Mouse (Mus musculus) lung, postnatal 14 days (tissue): ENCODE measurements around the gene Ralgds.
"Not testable (repeated sequence)": the region's sequence is repeated elsewhere in the genome, so short reads cannot be mapped to it uniquely, and the experiment has no call there.

ENCODE experiments used
- DNase-seq: peaks from one replicate; pipeline ENCODE4 v3.0.0; 2021

The Ralgds gene

DNA sequence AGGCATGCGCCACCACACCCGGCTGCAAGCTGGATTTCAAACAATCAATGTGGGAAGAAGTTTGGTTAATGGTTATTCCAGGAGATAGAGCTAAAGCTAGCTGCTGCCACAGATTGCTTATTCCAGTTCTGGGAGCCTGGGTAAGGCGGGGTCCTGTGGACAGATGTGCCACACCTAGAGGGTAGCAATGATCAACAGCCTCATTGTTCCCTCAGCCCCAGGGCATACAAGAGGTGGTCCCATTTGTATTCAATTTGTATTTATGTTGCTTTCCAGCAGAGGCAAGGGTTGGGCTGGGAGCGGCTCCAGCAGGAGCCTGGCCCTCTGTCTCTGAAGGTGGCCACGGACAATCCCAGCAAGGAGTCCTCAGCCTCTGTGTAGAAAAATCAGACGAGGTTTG, 6.6 kb upstream of the Ralgds start:
- no peak for DNase-seq

DNA sequence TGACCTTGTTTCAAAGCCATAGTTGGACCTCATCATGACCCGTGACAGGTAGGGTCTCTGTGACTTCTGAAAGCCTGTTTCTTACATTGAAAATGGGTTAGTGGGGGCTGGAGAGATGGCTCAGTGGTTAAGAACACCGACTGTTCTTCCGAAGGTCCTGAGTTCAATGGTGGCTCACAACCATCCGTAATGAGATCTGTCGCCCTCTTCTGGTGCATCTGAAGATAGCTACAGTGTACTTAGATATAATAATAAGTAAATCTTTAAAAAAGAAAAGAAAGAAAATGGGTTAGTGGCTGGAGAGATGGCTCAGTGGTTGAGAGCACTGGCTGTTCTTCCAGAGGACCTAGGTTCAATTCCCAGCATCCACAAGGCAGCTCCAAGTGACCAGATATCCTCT, 1.3 kb upstream of the Ralgds start:
- DNase-seq: not testable (repeated sequence)

DNA sequence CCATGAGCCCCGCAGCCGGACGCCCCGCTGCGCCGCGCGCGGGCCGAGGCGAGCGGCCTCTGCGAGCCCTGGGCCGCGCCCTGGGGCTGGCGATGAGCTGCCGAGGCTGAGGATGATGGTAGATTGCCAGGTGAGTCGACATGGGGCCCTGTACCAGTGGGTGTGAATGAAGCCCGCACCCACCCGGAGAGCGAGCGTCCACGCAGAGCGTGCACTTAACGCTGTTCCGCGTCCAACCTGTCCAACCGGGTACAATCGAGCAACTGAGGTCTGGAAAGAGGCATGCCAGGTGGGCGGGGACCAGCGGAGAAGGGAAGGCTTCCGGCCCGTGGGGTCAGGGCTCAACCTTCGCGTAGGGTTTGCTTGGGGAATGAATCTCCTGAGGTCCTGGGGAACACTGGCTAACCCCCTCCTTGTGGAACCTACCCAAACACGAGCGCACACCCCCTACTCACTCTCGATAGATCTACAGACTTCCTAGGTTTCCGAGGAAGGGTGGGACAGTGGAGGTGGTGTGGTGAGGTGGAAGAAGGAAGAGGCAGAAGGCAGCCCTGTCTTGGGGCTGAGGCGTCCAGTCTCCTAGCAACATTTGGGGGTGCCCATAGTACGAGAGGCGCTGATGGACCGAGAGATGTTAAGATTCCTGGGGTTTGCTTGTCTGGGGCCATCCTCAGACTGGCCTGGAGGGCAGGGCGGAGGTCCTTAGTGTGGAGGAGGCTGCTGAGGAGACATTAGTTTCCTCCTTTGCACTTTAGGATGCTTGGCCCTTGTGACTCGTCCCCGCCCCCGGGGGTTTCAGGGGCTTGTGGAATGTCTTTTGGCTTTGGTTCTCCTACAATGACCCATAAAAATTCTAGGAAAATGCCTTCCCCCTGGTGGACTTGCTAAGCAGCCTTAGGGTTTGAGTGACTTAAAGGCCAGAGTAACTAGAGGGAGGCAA, 776 bp downstream of the Ralgds start:
- no peak for DNase-seq

DNA sequence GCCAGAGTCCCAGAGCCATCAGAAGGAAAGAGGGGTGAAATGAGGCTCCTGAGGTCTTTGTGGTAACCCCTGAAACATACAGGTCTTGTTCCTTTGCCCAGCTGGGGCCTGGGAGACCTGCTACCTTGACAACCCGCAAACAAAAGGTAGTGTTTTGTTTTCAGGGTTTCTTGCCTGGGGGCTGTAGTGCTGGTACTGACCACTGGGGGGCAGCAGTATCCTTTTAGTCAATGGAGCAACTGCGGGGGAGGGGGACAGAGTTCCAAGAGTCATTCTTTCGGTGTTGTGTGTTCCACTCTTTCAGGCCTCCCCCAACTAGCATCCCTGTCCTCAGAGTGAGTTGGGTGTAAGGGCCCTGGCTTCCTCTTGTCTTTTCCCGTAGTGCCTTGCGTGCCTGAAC, 1.6 kb downstream of the Ralgds start:
- peak; percentile 92 for DNase-seq

DNA sequence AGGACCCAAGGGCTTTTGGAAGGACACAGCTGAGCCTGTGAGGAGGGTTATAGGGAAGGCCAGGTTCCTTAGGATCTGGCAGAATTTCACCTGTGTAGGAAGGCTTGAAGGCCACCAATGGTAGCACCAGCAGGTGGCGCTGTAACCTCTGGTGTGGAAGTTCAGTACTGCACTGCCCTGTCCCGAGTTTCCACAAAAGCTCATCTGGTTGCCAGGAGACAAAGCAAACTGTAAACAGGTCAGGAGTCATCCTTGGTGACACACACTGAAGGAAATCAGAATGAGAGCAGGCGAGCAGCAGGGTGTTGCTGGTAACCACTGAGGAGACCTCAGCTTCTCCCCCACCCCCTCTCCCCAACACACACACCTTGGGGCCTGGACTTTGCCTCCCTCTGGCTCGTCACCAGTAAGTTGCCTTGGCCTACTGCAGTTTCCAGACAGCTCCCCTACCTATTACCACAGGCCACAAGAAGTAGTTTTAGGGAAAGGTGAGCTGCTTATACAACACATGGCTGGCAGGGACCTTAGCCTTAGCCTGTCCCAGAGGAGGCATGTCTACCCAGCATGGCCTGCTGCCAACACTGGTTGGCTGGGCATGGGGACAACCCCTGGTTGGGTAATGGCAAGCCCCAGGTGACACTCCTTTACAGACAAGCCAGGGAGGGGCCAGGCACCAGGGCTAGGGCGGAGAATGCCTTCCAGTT, 4.4 kb downstream of the Ralgds start:
- DNase-seq: peak; percentile 92

DNA sequence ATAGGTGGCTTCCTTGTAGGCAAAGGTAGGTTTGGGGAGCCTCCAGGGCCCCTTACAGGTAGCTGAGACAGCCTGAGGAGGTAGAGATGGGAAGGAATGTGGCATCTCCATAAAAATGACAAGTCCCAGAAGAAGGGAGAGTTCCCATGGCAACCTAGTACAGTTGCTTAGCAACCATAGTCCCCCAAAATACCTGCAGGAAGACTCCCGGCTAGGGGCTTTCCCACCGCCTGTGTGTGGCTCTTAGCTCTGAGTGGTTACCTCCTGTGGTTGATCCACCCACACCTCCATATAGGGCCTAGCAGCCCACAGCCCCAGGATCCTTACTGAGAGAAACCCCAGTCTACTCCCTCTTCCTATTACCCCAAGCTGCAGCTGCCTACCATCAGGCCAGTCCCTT, 5.3 kb downstream of the Ralgds start:
- no peak for DNase-seq

DNA sequence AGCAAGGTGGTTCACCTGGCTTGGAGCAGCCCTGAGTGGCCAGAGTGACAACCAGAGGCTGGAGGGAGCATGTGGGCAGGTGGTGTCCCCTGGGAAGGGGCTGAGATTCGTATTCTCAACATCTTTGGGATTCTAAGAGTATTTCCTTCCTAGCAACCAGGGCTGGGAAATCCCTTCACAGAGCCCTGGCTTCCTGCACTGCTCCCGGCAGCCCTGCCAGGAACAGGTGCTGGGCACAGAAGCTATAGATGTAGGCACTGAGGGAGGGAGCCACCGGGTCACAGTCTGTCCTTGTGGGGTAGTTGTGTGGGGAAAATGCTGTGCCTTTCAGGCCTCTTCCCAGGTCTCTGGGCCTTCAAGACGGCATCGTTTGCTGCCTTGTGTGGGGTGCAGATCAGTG, 7.7 kb downstream of the Ralgds start:
- DNase-seq: no peak

DNA sequence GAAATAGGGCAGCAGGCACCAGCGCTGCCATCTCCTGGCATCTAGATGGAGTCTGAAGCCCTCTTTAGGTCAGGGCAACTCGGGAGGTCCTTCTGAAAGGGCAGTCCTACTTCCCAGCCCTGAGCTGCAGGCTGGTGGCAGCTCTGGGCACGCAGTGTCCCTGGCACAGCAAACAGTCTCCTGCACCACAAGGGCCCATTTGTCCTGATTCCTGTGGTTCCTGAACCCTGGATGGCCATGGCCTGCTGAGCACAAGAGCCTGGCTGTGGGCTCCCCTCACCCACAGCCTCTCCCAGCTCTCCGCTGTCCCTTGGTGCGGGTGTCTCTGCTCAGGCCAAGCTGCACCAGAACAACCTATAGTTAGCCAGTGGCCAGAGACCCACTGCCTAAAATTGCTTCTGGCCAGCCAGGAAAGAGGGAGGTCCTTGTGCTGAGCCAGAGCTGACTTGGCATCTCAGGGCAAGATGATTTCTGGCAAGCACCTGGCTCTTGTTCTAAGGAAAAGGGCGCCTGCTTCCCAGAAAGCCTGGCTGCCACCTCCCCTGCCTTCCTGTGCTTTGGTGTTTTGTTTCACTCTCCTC, 8.7 kb downstream of the Ralgds start:
- no peak for DNase-seq

DNA sequence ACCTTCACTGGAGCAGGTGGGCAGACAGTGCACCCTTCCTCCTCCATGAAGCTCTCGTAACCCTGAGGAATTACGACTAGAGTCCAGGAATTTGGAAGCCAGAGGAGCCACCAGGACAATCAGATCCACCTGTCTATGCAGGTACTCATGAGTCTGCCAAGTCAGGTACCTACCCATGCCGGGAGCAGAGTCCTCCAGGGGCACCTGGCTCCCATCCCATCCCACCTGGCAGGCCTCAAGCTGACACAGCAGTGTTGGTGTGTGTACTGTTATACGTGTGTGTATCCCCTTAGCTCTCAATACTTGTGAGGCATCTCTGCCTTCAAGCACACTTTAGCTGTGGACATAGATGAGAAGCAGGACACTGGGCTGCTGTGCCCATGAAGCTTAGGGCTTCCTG, 9.2 kb downstream of the Ralgds start:
- no peak for DNase-seq

DNA sequence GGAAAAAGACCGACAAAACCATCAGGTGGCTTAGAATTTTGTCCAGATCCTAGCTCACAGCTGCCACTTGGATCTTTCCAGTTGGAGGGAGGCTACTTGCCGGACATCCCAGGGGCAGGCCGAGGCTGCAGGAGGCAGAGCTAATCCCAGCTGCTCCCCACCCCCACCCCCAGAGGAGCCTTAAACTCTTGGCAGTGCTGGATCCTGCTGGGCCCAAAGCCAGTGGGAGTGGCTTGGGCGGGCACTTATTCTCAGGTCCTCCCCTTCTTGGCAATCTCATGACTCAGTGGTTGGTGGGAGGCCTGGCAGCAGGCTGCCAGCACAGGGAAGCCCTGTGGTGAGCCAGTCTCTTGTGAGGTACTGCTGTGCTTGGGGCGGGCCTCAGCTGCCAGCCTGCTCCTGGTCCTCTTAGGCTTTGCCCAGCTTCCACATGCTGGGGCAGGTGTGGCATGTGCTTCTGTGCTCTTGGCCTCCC, 10.8 kb downstream of the Ralgds start:
- DNase-seq: peak; percentile 91

DNA sequence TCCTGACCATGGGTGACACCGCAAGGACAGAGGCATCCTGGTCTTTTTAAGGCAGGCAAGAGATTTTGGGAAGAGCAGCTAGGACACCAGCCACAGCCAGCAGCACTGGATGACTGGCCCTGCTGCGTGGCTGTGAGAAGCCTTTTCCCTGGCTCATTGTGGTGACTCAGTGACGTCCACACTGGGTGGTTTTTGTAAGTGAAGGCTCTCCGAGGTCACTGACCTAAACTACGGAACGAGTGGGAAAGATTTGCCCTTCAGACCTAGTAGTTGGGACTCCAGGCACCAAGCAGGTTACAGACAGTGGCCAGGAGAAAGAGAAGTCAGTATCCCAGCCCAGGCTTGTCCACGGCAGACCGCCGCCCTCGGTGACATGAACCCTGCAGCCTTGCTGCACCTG, 11.5 kb downstream of the Ralgds start:
- DNase-seq: no peak

DNA sequence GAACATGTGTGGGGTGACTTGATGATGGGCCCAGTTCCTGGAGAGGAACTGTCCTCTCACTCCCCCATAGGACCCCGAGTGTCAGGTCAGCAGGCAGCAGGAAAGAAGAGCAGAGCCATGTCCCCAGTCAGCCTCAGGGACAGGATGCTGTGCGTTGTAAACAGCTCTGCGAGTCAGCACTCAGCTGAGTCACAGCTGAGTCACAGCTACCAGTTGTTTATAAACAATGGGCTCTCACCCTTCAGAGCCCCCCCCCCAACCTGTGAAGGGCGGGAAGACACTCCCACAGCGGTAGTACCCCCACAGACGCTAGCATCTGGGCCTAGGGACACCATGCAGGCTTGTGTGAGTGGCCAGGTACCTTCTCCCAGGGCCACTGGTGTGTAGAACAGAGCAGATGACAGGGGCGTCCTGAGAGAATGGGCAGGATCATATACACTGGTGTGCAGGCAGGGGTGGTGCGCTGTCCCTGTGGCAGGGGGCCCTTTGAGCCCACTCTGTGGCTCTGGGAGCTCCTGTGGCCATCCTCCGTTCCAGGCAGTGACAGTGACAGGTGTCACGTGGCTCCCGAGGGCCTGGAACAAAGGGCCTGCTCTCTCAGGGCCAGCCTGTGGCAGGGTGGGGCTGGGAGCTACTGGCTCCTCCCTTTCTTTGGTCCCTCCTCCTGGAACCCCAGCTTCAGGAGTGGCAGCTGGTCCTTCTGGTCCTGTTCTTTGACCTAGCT, 12.5 kb downstream of the Ralgds start:
- peak; percentile 77 for DNase-seq

DNA sequence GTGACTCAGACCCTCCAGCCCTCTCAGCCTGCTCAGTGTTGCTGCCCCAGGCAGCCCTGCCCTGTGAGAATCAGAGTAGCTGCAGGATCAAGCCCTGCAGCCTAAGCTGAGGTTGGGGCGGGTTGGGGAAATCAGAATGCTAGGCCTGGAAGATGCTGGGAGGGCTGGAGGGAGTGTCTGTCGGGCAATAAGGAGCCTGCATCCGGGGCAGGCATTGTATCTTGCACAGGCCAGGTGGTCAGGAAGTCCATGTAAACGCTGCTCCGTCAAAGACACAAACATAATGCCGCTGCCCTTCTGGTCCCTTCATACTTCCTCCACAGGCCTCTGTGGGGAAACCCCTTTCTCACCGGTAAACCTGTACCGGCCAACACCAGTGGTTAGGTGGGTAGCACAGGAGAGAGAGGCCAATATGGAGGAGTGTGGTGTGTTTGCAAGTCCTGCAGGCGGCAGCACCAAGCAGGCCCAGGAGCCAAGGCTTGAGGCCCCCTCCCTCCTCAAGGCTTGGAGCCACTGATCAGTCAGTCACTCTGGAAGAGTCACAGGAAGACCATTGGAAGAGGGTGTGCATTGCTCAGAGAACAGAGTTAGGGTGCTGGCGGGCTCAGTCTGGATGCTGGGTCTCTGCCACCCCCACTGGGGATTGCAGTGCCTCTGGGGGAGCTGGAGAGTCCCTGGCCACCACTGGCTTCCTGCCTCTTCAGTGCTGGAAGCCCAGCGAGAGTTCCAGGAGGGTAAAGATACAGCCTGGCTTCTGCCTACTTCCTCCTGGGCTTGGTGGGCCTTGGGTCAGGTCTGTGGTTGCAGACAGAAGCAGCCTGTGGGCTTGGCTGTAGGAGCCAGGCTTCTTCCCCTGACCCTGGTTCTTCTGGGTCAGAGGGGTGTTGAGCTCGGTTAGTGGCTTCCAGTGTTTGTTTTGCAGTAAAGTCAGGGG, 13.3 kb downstream of the Ralgds start:
- DNase-seq: no peak

DNA sequence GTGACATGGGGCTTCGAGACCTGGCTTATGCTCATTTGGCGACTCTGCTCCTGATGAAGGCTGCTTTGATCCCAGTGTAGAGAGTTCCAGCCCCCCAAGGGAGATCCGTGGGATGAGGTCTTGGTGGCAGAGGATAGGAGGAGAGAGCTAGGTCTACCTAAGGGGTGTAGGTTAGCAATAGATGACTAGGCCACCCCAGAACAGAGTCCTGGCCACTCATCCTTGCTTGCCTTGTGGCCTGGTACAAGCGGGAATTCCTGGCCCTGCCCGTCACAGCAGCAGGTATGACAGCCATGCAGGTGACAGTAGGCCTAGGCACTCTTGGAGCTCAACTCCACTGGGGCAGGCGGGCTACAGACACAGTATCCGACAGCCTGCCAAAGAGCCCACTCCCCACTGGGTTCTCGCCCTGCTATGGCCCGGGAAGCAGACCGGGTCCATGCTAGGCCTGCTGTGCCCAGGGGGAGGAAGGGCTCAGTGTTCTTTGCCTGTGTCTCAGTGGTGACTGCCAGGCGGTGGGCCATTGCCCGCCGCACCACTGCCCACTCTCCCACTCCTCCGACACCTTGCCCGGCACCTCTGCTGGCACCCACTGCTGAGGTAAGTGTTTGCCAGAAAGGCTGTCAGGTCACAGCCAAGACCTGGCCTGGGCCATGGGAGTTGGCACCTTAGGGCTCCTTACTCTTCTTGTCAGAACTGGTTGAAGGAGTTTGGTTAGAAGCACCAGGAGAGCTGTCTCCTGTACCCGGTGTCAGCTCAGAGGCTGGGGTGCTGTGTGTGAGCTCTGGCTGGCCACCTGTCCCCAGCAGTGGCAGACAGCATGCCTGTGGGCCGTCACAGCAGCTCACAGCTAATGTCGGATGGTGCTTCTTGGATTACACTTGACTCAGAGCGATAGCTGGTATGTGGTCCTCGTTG, 14.8 kb downstream of the Ralgds start:
- DNase-seq: no peak

DNA sequence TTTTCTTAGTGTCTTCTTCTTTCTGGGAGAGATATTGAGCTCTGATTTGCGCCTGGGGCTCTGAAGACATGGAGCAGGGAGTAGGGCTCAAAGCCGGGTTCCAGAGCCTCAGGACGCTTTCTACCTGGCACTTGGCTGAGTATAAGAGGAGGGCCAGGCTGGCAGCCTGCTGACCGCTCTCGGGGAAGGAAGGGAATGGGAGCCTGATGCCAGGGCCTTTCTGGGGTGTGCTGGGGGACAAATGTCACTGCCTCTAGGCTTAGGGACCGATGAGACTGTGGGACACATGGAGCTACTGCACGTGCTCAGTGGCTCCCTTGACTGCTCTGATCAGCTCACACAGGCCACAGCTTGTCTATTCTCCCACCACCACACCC, 15.4 kb downstream of the Ralgds start:
- no peak for DNase-seq

DNA sequence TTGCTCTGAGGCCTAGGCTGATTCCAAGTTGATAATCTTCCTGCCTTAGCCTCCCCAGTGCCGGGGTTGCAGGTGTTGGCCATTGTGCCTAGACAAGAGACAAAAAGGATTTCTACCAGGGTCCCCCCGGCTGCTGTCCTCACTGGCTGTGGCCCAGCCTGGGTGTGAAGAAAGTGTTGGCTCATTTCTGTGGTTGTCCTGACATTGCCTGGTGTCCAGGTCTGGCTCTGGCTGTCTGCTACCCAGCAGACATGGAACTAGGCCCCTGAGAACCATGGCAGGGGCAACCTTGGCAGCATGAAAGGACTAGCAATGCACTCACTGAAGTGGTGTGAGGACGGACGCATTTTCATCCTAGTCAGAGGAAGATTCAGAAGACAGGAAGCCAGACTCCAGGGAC, 16.9 kb downstream of the Ralgds start:
- DNase-seq: no peak

DNA sequence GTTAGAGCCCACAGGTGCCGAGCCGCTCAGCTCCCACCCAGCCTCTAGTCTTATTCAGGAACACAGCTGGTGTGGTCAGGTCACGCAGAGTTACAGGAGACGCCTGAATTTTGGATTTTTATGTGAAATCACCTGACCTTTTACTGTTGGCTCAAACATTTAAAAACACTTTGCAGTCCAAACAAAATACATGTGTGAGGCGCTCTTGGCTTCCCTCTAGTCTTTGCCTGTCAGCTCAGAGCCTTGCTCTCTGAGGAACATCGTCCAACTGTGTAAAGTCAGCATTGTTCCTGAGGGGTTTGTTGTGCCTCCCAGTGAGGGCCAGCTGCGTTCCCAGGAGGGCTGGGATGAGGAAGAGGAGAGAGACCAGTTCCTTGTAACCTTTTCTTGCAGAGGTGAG, 17.4 kb downstream of the Ralgds start:
- DNase-seq: no peak

DNA sequence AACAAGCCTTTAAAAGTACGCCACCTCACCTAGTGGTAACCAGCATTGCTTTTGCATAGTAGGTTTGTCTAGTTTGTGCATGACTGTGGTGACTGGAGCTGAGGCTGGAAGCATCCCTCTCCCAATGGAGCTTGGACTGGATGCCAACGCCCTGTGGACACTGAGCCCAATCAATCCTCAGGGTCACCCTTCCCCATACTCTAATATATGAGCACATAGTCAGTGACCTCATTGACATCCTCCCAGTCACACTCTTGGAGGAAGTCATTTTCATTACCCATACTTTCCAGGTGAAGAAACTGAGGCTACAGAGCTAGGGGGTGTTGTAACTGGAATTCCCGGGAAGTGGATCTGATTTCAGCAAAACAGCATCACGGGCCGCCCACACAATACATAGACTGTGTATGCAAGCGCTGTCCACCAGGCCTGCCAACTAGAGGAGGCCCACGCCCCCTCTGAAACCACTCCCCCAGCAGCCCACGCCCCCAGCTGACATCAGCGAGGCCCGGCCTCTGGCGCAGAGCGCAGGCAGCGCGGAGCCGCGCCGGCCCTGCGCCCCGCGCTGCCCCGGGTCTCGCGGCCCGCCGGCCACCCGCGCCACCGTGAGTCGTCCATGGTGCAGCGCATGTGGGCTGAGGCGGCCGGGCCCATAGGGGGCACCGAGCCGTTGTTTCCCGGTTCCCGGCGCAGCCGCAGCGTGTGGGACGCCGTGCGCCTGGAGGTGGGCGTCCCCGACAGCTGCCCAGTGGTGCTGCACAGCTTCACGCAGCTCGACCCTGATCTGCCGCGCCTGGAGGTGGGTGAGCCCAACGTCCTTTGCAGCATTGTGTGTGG, 20.2 kb downstream of the Ralgds start:
- peak; percentile 91 for DNase-seq

DNA sequence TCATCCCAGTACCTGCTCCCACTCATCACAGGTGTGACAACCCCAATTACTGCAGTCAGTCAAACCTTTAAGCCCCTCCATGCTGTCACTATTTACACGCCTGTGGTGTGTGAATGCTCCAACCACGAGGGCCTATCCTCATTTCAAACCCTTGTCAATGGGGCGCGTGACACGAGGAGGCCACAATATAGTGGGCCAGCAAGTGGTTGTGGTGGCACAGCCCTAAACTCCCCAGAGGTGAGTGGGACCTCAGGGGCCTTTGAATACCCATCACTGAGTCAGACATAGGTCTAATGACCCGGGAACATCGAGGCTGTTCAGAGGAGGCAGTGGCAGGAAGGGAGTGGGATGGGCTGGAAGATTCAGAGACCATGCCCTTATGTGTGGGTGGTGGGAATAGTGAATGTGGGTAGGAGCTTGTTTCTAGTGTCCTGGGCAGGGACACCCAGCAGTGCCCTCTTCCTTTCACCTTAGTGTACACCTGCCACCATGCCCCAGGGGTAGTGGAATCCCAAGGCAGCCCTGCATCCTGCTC, 21.0 kb downstream of the Ralgds start:
- no peak for DNase-seq
